Mouse (Mus musculus): ENCODE measurements around the gene Ccr9.

- no peak for TF ChIP-seq CTCF (conservative IDR thresholded peaks at IDR 0.05; ENCODE audit: low read length)
- no peak for TF ChIP-seq NANOG (IDR thresholded peaks at IDR 0.05; ENCODE audit: borderline replicate concordance, low read length)
These were observed 12.6 kb upstream of the Ccr9 start for GRCm38 (mm10) chr9:123665645-123666044.
